In the genomic region with DNA sequence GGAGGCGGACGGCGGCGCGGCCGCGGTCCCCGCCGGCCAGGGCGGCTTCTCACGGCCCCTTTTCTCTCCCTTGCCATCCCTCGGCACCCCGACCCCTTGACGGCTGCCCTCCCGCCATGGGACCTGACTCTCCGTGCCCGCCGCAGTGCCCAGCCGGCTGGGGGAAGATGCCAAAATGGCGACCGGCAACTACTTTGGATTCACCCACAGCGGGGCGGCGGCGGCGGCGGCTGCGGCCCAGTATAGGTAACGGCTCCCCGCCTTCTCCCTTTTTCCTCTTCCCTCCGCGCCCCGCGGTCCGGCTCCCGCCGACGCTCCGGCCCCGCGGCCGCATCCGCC, we compare ENCODE assay signal across 8 mouse cellular contexts. TPM values are rescaled to one million over a fixed set of nuclear protein-coding genes. Genes with fewer than 3 reads are reported as not detected.
DNase-seq lines count a peak whose midpoint lies in the region; ATAC-seq lines count a peak whose summit lies in the region.

No protein-coding gene starts in this region.

- H3K9me3 ChIP-seq in liver, embryonic 15.5 days (replicated peaks) = no peaks in the 10 kb centered on the region

- peak; percentile 30 to 45 for DNase-seq in left cerebral cortex, postnatal 14 days (ENCODE audit: low spot score in 2 of 2)
- DNase-seq in left cerebral cortex, adult 18-20 months (ENCODE audit: low spot score in 2 of 2) = no peak
- DNase-seq in c-Kit-positive CD71-negative TER-119-negative erythroid progenitor cells, embryonic 14.5 days (ENCODE audit: low read depth) = peak; percentile 16
- DNase-seq in heart, postnatal 14 days = peak; percentile 59 to 64
- peak; percentile 58 for DNase-seq in right cerebral cortex, postnatal 4 days
- no peak for DNase-seq in spleen, postnatal 4 days (ENCODE audit: low spot score in 2 of 2)
- DNase-seq in adrenal gland, postnatal 4 days (ENCODE audit: low spot score in 2 of 2) = no peak

- H3K27me3 ChIP-seq in liver, embryonic 15.5 days = no peaks in the 10 kb centered on the region

- peak overlapping the region; percentile 99 for H3K9ac ChIP-seq in liver, embryonic 15.5 days

- 0% methylated on average over 37 of the region's 43 CpGs for WGBS in liver, embryonic 15.5 days (ENCODE audit: insufficient replicate concordance)

- intact Hi-C loops in left cerebral cortex, postnatal 14 days (cut with DNase I) = loop anchor here (10.0 kb wide), 1 partner anchor 143 kb away; no protein-coding TSS in a partner anchor
- intact Hi-C loops in heart, postnatal 14 days (cut with DNase I) = no loop called here

- peak overlapping the region; percentile 85 for H3K4me2 ChIP-seq in liver, embryonic 15.5 days

- peak overlapping the region; percentile 92 for H3K27ac ChIP-seq in liver, embryonic 15.5 days (replicated peaks)

- peaks cover 42% of the 10 kb centered on the region for H3K4me1 ChIP-seq in liver, embryonic 15.5 days (replicated peaks)

- H3K36me3 ChIP-seq in liver, embryonic 15.5 days (replicated peaks) = no peaks in the 10 kb centered on the region

- H3K4me3 ChIP-seq in liver, embryonic 15.5 days (replicated peaks) = peak overlapping the region; percentile 99

- no peak for ATAC-seq in liver, embryonic 15.5 days (ENCODE audit: insufficient read depth)

RNA-seq across cellular contexts. Expression of a gene that starts 0.4 kb away (rescaled TPM):
- 100 to 1,000 TPM; 347 to 349 TPM for total RNA-seq in left cerebral cortex, postnatal 14 days (2021)
- total RNA-seq in left cerebral cortex, adult 18-20 months (2021) = 100 to 1,000 TPM; 334 to 364 TPM
- total RNA-seq in heart, postnatal 14 days (2021) = 10 to 100 TPM; 83.0 to 89.6 TPM
- polyA plus RNA-seq in liver, embryonic 15.5 days (2015; fragmentation: Nextera tagmentation; extraction: Ambion mirVana) = 36.9 and 37.5 TPM in 2 replicates
- total RNA-seq in adrenal gland, postnatal 4 days (2021) = 100 to 1,000 TPM; 180 to 189 TPM

Comparison
In these comparisons a context has a peak if more than half of its experiments do, and no peak if none do; other contexts are left out.
1. DNase-seq: peak in left cerebral cortex, postnatal 14 days (2 of 2), c-Kit-positive CD71-negative TER-119-negative erythroid progenitor cells, embryonic 14.5 days (single experiment), heart, postnatal 14 days (2 of 2) and right cerebral cortex, postnatal 4 days (single experiment); none in left cerebral cortex, adult 18-20 months (0 of 2), spleen, postnatal 4 days (0 of 2) and adrenal gland, postnatal 4 days (0 of 2).